Mouse (Mus musculus): ENCODE results near the gene Fbxo7. TPM values are rescaled to one million over a fixed set of nuclear protein-coding genes. Genes with fewer than 3 reads are reported as not detected.

Fbxo7 gene
- polyA plus RNA-seq, 1 experiment: 81.5 TPM

GRCm38 (mm10) chr10:86077272-86077671, 55.5 kb downstream of the Fbxo7 start:
- Histone ChIP-seq H3K4me1 (ENCODE audit: control insufficient read depth, insufficient read depth, low read length) (peaks cover 7% of the 10 kb centered on the region; the same call in 1 of the 2 replicates), H3K27ac (ENCODE audit: insufficient read depth, low read depth, low read length) (no peak overlapping the region), H3K27me3 (replicated peaks; ENCODE audit: control insufficient read depth, insufficient read depth, low read length) (no peaks in the 10 kb centered on the region), H3K36me3 (ENCODE audit: control insufficient read depth, insufficient read depth, low read length) (no peaks in the 10 kb centered on the region), H3K4me3 (ENCODE audit: insufficient read depth, low read depth, low read length) (no peak overlapping the region)
- WGBS: 71% methylated on average over 2 of the region's 2 CpGs
- TF ChIP-seq CTCF (conservative IDR thresholded peaks at IDR 0.05; ENCODE audit: insufficient read depth, insufficient read length, low read depth, low read length) (no peak), POLR2A (IDR thresholded peaks at IDR 0.05; ENCODE audit: low read depth, low read length) (no peak)
- no peak for DNase-seq

- WGBS: 86% methylated on average over 2 of the region's 2 CpGs
- DNase-seq: no peak
- no peaks in the 10 kb centered on the region for H3K27me3 ChIP-seq (replicated peaks; ENCODE audit: control insufficient read depth, insufficient read depth, low read length)
- H3K36me3 ChIP-seq (ENCODE audit: control insufficient read depth, insufficient read depth, low read length): no peaks in the 10 kb centered on the region
- no peak for TF ChIP-seq CTCF (conservative IDR thresholded peaks at IDR 0.05; ENCODE audit: insufficient read depth, insufficient read length, low read depth, low read length)
- no peak for TF ChIP-seq POLR2A (IDR thresholded peaks at IDR 0.05; ENCODE audit: low read depth, low read length)
- H3K4me3 ChIP-seq (ENCODE audit: insufficient read depth, low read depth, low read length): no peak overlapping the region
- peaks cover 7% of the 10 kb centered on the region; the same call in 1 of the 2 replicates for H3K4me1 ChIP-seq (ENCODE audit: control insufficient read depth, insufficient read depth, low read length)
- H3K27ac ChIP-seq (ENCODE audit: insufficient read depth, low read depth, low read length): no peak overlapping the region
Observed at GRCm38 (mm10) chr10:86078761-86079160, 57.0 kb downstream of the Fbxo7 start.

GRCm38 (mm10) chr10:86079921-86080320, 58.1 kb downstream of the Fbxo7 start:
- Histone ChIP-seq H3K4me1 (ENCODE audit: control insufficient read depth, insufficient read depth, low read length) (peaks cover 5% of the 10 kb centered on the region; the same call in 1 of the 2 replicates), H3K4me3 (ENCODE audit: insufficient read depth, low read depth, low read length) (no peak overlapping the region), H3K36me3 (ENCODE audit: control insufficient read depth, insufficient read depth, low read length) (no peaks in the 10 kb centered on the region), H3K27me3 (replicated peaks; ENCODE audit: control insufficient read depth, insufficient read depth, low read length) (no peaks in the 10 kb centered on the region), H3K27ac (ENCODE audit: insufficient read depth, low read depth, low read length) (no peak overlapping the region)
- 88% methylated on average over 9 of the region's 9 CpGs for WGBS
- TF ChIP-seq POLR2A (IDR thresholded peaks at IDR 0.05; ENCODE audit: low read depth, low read length): no peak
- TF ChIP-seq CTCF (conservative IDR thresholded peaks at IDR 0.05; ENCODE audit: insufficient read depth, insufficient read length, low read depth, low read length): no peak
- no peak for DNase-seq

- TF ChIP-seq CTCF (conservative IDR thresholded peaks at IDR 0.05; ENCODE audit: insufficient read depth, insufficient read length, low read depth, low read length) (peak; percentile 69), POLR2A (IDR thresholded peaks at IDR 0.05; ENCODE audit: low read depth, low read length) (no peak)
- 55% methylated on average over 10 of the region's 10 CpGs for WGBS
Observed at GRCm38 (mm10) chr10:86091919-86092318, 70.1 kb downstream of the Fbxo7 start.

GRCm38 (mm10) chr10:86093109-86094035, 71.6 kb downstream of the Fbxo7 start:
- DNase-seq: peak; percentile 89
- Histone ChIP-seq H3K4me1 (ENCODE audit: control insufficient read depth, insufficient read depth, low read length) (peaks cover 6% of the 10 kb centered on the region; the same call in 1 of the 2 replicates), H3K36me3 (ENCODE audit: control insufficient read depth, insufficient read depth, low read length) (no peaks in the 10 kb centered on the region), H3K4me3 (ENCODE audit: insufficient read depth, low read depth, low read length) (no peak overlapping the region), H3K27ac (ENCODE audit: insufficient read depth, low read depth, low read length) (peak overlapping the region; percentile 93), H3K27me3 (replicated peaks; ENCODE audit: control insufficient read depth, insufficient read depth, low read length) (no peaks in the 10 kb centered on the region)
- TF ChIP-seq CTCF (conservative IDR thresholded peaks at IDR 0.05; ENCODE audit: insufficient read depth, insufficient read length, low read depth, low read length) (no peak), POLR2A (IDR thresholded peaks at IDR 0.05; ENCODE audit: low read depth, low read length) (no peak)
- 61% methylated on average over 14 of the region's 14 CpGs for WGBS

More at GRCm38 (mm10) chr10:86091919-86092318, 70.1 kb downstream of the Fbxo7 start:
- Histone ChIP-seq H3K27me3 (replicated peaks; ENCODE audit: control insufficient read depth, insufficient read depth, low read length) (no peaks in the 10 kb centered on the region), H3K27ac (ENCODE audit: insufficient read depth, low read depth, low read length) (0 out of 2 replicates have a peak overlapping the region, but pooled peaks have one; percentile 6), H3K4me3 (ENCODE audit: insufficient read depth, low read depth, low read length) (no peak overlapping the region), H3K4me1 (ENCODE audit: control insufficient read depth, insufficient read depth, low read length) (peaks cover 6% of the 10 kb centered on the region; the same call in 1 of the 2 replicates), H3K36me3 (ENCODE audit: control insufficient read depth, insufficient read depth, low read length) (no peaks in the 10 kb centered on the region)
- peak; percentile 61 for DNase-seq

GRCm38 (mm10) chr10:86098363-86098762, 76.6 kb downstream of the Fbxo7 start:
- WGBS: 88% methylated on average over 6 of the region's 6 CpGs
- no peak for TF ChIP-seq CTCF (conservative IDR thresholded peaks at IDR 0.05; ENCODE audit: insufficient read depth, insufficient read length, low read depth, low read length)
- TF ChIP-seq POLR2A (IDR thresholded peaks at IDR 0.05; ENCODE audit: low read depth, low read length): no peak
- H3K4me3 ChIP-seq (ENCODE audit: insufficient read depth, low read depth, low read length): no peak overlapping the region

GRCm38 (mm10) chr10:86100281-86100851, 78.6 kb downstream of the Fbxo7 start:
- WGBS: 70% methylated on average over 3 of the region's 3 CpGs
- no peak overlapping the region for H3K4me3 ChIP-seq (ENCODE audit: insufficient read depth, low read depth, low read length)
- TF ChIP-seq CTCF (conservative IDR thresholded peaks at IDR 0.05; ENCODE audit: insufficient read depth, insufficient read length, low read depth, low read length): no peak
- TF ChIP-seq POLR2A (IDR thresholded peaks at IDR 0.05; ENCODE audit: low read depth, low read length): no peak
- H3K4me1 ChIP-seq (ENCODE audit: control insufficient read depth, insufficient read depth, low read length): peaks cover 9% of the 10 kb centered on the region; the same call in 1 of the 2 replicates
- no peaks in the 10 kb centered on the region for H3K36me3 ChIP-seq (ENCODE audit: control insufficient read depth, insufficient read depth, low read length)
- peak; percentile 46 for DNase-seq
- H3K27ac ChIP-seq (ENCODE audit: insufficient read depth, low read depth, low read length): 0 out of 2 replicates have a peak overlapping the region, but pooled peaks have one; percentile 16
- H3K27me3 ChIP-seq (replicated peaks; ENCODE audit: control insufficient read depth, insufficient read depth, low read length): no peaks in the 10 kb centered on the region

More at GRCm38 (mm10) chr10:86098363-86098762, 76.6 kb downstream of the Fbxo7 start:
- DNase-seq: no peak
- Histone ChIP-seq H3K27ac (ENCODE audit: insufficient read depth, low read depth, low read length) (no peak overlapping the region), H3K4me1 (ENCODE audit: control insufficient read depth, insufficient read depth, low read length) (peaks cover 15% of the 10 kb centered on the region; the same call in 1 of the 2 replicates), H3K36me3 (ENCODE audit: control insufficient read depth, insufficient read depth, low read length) (no peaks in the 10 kb centered on the region), H3K27me3 (replicated peaks; ENCODE audit: control insufficient read depth, insufficient read depth, low read length) (no peaks in the 10 kb centered on the region)

Other genes with a start within 250 kb of the Fbxo7 start
- 7.6 and 8.7 TPM in 2 replicates for gene Pwp1, start 192.5 kb upstream of the Fbxo7 start, polyA plus RNA-seq (2012; rRNA removed)
- gene Prdm4, start 104.8 kb upstream of the Fbxo7 start, polyA plus RNA-seq (2012; rRNA removed): 15.4 and 19.8 TPM in 2 replicates
- gene Ascl4, start 94.3 kb upstream of the Fbxo7 start, polyA plus RNA-seq (2012; rRNA removed): 0.33 and 0.36 TPM in 2 replicates
- gene Rtcb, start 64.1 kb upstream of the Fbxo7 start, polyA plus RNA-seq (2012; rRNA removed): 63.6 and 80.4 TPM in 2 replicates
- gene Bpifc, start 10.1 kb upstream of the Fbxo7 start, polyA plus RNA-seq (2012; rRNA removed): 0.08 and 0.11 TPM in 2 replicates